Mouse (Mus musculus) myocyte (in vitro differentiated cells): ENCODE results near the gene Tbx4.

Source experiments
- CEBPB ChIP-seq: IDR thresholded peaks from 2 replicates; pipeline ENCODE4 v1.6.1; 2011; ENCODE audit warnings: mild to moderate bottlenecking, moderate library complexity; ENCODE audit not compliant: poor library complexity, insufficient read depth, severe bottlenecking
- MAX ChIP-seq: IDR thresholded peaks from one replicate; pipeline ENCODE4 v1.6.1; 2011; ENCODE audit warnings: low read depth, mild to moderate bottlenecking, control low read depth
- SRF ChIP-seq: IDR thresholded peaks from one replicate; pipeline ENCODE4 v1.6.1; 2011; ENCODE audit warnings: low read depth; ENCODE audit not compliant: control insufficient read depth, insufficient read length

DNA sequence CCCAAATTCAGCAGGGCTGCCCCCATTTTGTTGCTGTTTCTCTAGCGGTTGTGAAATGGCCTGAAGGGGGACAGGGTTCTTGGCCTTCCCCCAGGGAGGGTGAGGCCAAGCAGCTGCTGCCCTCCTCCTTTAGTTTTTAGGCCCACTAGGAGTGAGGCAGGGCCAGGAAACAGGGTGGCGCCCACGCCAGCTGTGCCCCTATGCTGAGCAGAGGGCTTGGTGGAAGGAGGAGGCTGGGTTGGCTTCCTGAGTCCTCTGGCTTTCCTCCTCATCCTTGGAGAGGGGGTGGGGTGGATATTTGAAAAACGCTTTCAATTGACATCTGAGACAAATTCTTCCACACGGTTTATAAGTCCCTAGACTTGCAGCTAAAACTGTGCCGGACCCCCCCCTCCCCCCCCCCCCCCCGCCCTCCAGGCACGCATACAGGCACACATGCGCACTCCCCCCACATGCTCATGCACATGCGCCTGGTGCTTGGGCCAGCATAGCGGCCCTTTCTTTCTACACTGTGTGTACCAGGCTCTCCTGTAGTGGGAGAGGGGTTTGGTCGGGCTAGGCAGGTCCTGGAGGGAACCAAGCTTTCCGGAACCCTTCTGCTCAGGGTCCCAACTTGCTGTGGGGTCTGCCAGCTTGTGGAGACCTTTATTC, 10.2 kb downstream of the Tbx4 start:
- TF ChIP-seq MAX (no peak), SRF (no peak), CEBPB (no peak)
